Mouse (Mus musculus): ENCODE results near the gene Serinc2. TPM values are rescaled to one million over a fixed set of nuclear protein-coding genes. Genes with fewer than 3 reads are reported as not detected.

Serinc2 gene
- polyA plus RNA-seq, 1 experiment from 2014 or later: 35.5 TPM

GRCm38 (mm10) chr4:130224071-130224470 lies 54.9 kb downstream of the Serinc2 start:
- Histone ChIP-seq H3K36me3 (replicated peaks; ENCODE audit: control insufficient read depth, insufficient read depth) (no peaks in the 10 kb centered on the region), H3K9ac (no peak overlapping the region), H3K4me2 (replicated peaks) (no peak overlapping the region), H3K4me1 (replicated peaks; ENCODE audit: control insufficient read depth, insufficient read depth, low read length) (no peaks in the 10 kb centered on the region), H3K9me3 (ENCODE audit: control insufficient read depth, low read length) (no peaks in the 10 kb centered on the region), H3K27ac (no peak overlapping the region), H3K4me3 (replicated peaks; ENCODE audit: low read length) (no peak overlapping the region), H3K27me3 (ENCODE audit: control insufficient read depth, insufficient read depth, low read length) (no peaks in the 10 kb centered on the region)
- ATAC-seq (ENCODE audit: low FRiP score) (no peak), DNase-seq (ENCODE audit: low spot score) (no peak)

- Histone ChIP-seq H3K4me3 (replicated peaks; ENCODE audit: low read length) (no peak within 1 kb of the TSS), H3K4me1 (replicated peaks; ENCODE audit: control insufficient read depth, insufficient read depth, low read length) (no peaks in the 10 kb centered on the region), H3K9ac (no peak within 1 kb of the TSS), H3K27ac (no peak within 1 kb of the TSS), H3K4me2 (replicated peaks) (no peak within 1 kb of the TSS), H3K27me3 (ENCODE audit: control insufficient read depth, insufficient read depth, low read length) (no peaks in the 10 kb centered on the region), H3K36me3 (replicated peaks; ENCODE audit: control insufficient read depth, insufficient read depth) (no peaks in the 10 kb centered on the region), H3K9me3 (ENCODE audit: control insufficient read depth, low read length) (no peaks in the 10 kb centered on the region)
- ATAC-seq (ENCODE audit: low FRiP score) (no peak), DNase-seq (ENCODE audit: low spot score) (no peak)
- 67% methylated on average over 4 of the region's 4 CpGs for WGBS
Measured at GRCm38 (mm10) chr4:130222179-130222578, 56.8 kb downstream of the Serinc2 start, which contains the start of gene Gm853. Gm853 (minus strand) TSS chr4:130222401.

DNA sequence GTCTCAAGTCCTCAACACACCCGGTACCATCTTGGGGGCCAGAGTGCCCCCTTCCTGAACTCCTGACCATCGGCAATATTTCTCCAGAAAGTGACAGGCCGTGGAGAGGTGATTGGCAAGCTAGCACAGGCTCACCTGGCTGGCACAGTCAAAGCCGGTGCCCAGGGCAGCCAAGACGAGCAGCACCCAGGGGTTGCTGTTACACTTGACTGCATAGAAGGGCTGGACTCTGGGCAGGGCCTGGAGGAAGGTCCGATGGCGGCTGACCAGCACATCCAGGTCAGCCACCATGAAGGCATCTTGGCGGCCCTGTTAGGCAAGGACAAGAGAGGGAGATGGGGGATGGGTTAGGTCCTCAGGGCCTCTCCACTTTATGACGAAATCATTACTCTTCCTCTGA lies 58.8 kb downstream of the Serinc2 start:
- Histone ChIP-seq H3K4me3 (replicated peaks; ENCODE audit: low read length) (no peak overlapping the region), H3K36me3 (replicated peaks; ENCODE audit: control insufficient read depth, insufficient read depth) (no peaks in the 10 kb centered on the region), H3K9ac (no peak overlapping the region), H3K4me2 (replicated peaks) (no peak overlapping the region), H3K4me1 (replicated peaks; ENCODE audit: control insufficient read depth, insufficient read depth, low read length) (no peaks in the 10 kb centered on the region), H3K27me3 (ENCODE audit: control insufficient read depth, insufficient read depth, low read length) (no peaks in the 10 kb centered on the region), H3K27ac (no peak overlapping the region), H3K9me3 (ENCODE audit: control insufficient read depth, low read length) (no peaks in the 10 kb centered on the region)
- ATAC-seq (ENCODE audit: low FRiP score) (no peak), DNase-seq (ENCODE audit: low spot score) (no peak)
- 81% methylated on average over 9 of the region's 9 CpGs for WGBS

GRCm38 (mm10) chr4:130215392-130215791 lies 63.6 kb downstream of the Serinc2 start:
- no peak overlapping the region for H3K4me3 ChIP-seq (replicated peaks; ENCODE audit: low read length)
- no peaks in the 10 kb centered on the region for H3K36me3 ChIP-seq (replicated peaks; ENCODE audit: control insufficient read depth, insufficient read depth)
- no peaks in the 10 kb centered on the region for H3K4me1 ChIP-seq (replicated peaks; ENCODE audit: control insufficient read depth, insufficient read depth, low read length)
- no peaks in the 10 kb centered on the region for H3K9me3 ChIP-seq (ENCODE audit: control insufficient read depth, low read length)
- no peak overlapping the region for H3K4me2 ChIP-seq (replicated peaks)
- no peaks in the 10 kb centered on the region for H3K27me3 ChIP-seq (ENCODE audit: control insufficient read depth, insufficient read depth, low read length)
- no peak for DNase-seq (ENCODE audit: low spot score)
- no peak for ATAC-seq (ENCODE audit: low FRiP score)
- H3K27ac ChIP-seq: no peak overlapping the region
- H3K9ac ChIP-seq: no peak overlapping the region
- WGBS: 89% methylated on average over 8 of the region's 8 CpGs

GRCm38 (mm10) chr4:130213857-130214256 lies 65.1 kb downstream of the Serinc2 start:
- H3K27ac ChIP-seq: no peak overlapping the region
- no peak overlapping the region for H3K9ac ChIP-seq
- no peak for ATAC-seq (ENCODE audit: low FRiP score)
- no peaks in the 10 kb centered on the region for H3K9me3 ChIP-seq (ENCODE audit: control insufficient read depth, low read length)
- WGBS: 81% methylated on average over 10 of the region's 10 CpGs
- DNase-seq (ENCODE audit: low spot score): no peak
- no peaks in the 10 kb centered on the region for H3K27me3 ChIP-seq (ENCODE audit: control insufficient read depth, insufficient read depth, low read length)
- H3K4me2 ChIP-seq (replicated peaks): no peak overlapping the region
- no peaks in the 10 kb centered on the region for H3K4me1 ChIP-seq (replicated peaks; ENCODE audit: control insufficient read depth, insufficient read depth, low read length)
- no peaks in the 10 kb centered on the region for H3K36me3 ChIP-seq (replicated peaks; ENCODE audit: control insufficient read depth, insufficient read depth)
- H3K4me3 ChIP-seq (replicated peaks; ENCODE audit: low read length): no peak overlapping the region

- no peak overlapping the region for H3K4me3 ChIP-seq (replicated peaks; ENCODE audit: low read length)
- DNase-seq (ENCODE audit: low spot score) (no peak), ATAC-seq (ENCODE audit: low FRiP score) (no peak)
- no peak overlapping the region for H3K27ac ChIP-seq
- H3K4me1 ChIP-seq (replicated peaks; ENCODE audit: control insufficient read depth, insufficient read depth, low read length): no peaks in the 10 kb centered on the region
- WGBS: 94% methylated on average over 4 of the region's 4 CpGs
- H3K27me3 ChIP-seq (ENCODE audit: control insufficient read depth, insufficient read depth, low read length): no peaks in the 10 kb centered on the region
- H3K36me3 ChIP-seq (replicated peaks; ENCODE audit: control insufficient read depth, insufficient read depth): no peaks in the 10 kb centered on the region
- H3K9me3 ChIP-seq (ENCODE audit: control insufficient read depth, low read length): no peaks in the 10 kb centered on the region
- no peak overlapping the region for H3K9ac ChIP-seq
- no peak overlapping the region for H3K4me2 ChIP-seq (replicated peaks)
Measured at GRCm38 (mm10) chr4:130213197-130213596, 65.8 kb downstream of the Serinc2 start.

- Histone ChIP-seq H3K4me2 (replicated peaks) (no peak overlapping the region), H3K27me3 (ENCODE audit: control insufficient read depth, insufficient read depth, low read length) (no peaks in the 10 kb centered on the region), H3K4me1 (replicated peaks; ENCODE audit: control insufficient read depth, insufficient read depth, low read length) (no peaks in the 10 kb centered on the region), H3K36me3 (replicated peaks; ENCODE audit: control insufficient read depth, insufficient read depth) (no peaks in the 10 kb centered on the region), H3K27ac (no peak overlapping the region), H3K4me3 (replicated peaks; ENCODE audit: low read length) (no peak overlapping the region), H3K9me3 (ENCODE audit: control insufficient read depth, low read length) (no peaks in the 10 kb centered on the region), H3K9ac (no peak overlapping the region)
- 80% methylated on average over 7 of the region's 7 CpGs for WGBS
- DNase-seq (ENCODE audit: low spot score) (no peak), ATAC-seq (ENCODE audit: low FRiP score) (no peak)
Measured at GRCm38 (mm10) chr4:130212421-130212820, 66.6 kb downstream of the Serinc2 start.

DNA sequence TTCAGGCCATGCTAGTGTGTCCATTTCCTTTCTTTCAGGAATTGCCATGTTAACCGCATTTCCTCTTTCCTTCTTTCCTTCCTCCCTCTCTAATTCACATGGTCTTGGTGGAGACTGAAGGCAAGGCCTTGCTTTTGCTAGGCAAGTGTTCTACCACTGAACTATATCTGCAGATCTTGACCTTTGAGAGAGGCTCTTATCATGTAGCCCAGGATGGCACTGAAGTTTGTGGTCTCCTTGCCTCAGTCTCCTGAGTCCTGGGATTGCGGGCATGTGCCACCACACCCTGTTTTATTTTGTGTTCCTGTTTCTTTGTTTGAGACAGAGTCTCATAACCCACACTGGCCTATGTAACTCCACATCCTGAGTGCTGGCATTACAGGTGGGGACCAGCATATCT lies 67.1 kb downstream of the Serinc2 start:
- H3K4me2 ChIP-seq (replicated peaks): no peak overlapping the region
- no peaks in the 10 kb centered on the region for H3K27me3 ChIP-seq (ENCODE audit: control insufficient read depth, insufficient read depth, low read length)
- H3K9ac ChIP-seq: no peak overlapping the region
- no peak overlapping the region for H3K4me3 ChIP-seq (replicated peaks; ENCODE audit: low read length)
- 100% methylated on average over 2 of the region's 2 CpGs for WGBS
- no peaks in the 10 kb centered on the region for H3K4me1 ChIP-seq (replicated peaks; ENCODE audit: control insufficient read depth, insufficient read depth, low read length)
- no peaks in the 10 kb centered on the region for H3K9me3 ChIP-seq (ENCODE audit: control insufficient read depth, low read length)
- DNase-seq (ENCODE audit: low spot score) (no peak), ATAC-seq (ENCODE audit: low FRiP score) (no peak)
- no peaks in the 10 kb centered on the region for H3K36me3 ChIP-seq (replicated peaks; ENCODE audit: control insufficient read depth, insufficient read depth)
- no peak overlapping the region for H3K27ac ChIP-seq
